Mouse (Mus musculus) cortical plate, adult 2 months (tissue): Measurements from ENCODE around the gene Mvb12b.

Experiments used
- CTCF ChIP-seq: fragments of 200-500 bp; IDR thresholded peaks from 2 replicates; pipeline ENCODE4 v1.5.1; 2011; ENCODE audit warnings: mild to moderate bottlenecking, control low read depth, low read length; ENCODE audit not compliant: insufficient read depth; ENCODE audit errors: extremely low read depth
- POLR2A ChIP-seq: fragments of 200-500 bp; IDR thresholded peaks from 2 replicates; pipeline ENCODE4 v1.6.1; 2011; ENCODE audit warnings: mild to moderate bottlenecking, low read length, control low read depth; ENCODE audit not compliant: insufficient read depth; ENCODE audit errors: extremely low read depth

- TF ChIP-seq CTCF: no peak
- no peak for TF ChIP-seq POLR2A
These were observed 101.7 kb downstream of the Mvb12b start for GRCm38 (mm10) chr2:33786064-33786463.
